8 mouse cellular contexts compared by ENCODE assay signal in the genomic region with DNA sequence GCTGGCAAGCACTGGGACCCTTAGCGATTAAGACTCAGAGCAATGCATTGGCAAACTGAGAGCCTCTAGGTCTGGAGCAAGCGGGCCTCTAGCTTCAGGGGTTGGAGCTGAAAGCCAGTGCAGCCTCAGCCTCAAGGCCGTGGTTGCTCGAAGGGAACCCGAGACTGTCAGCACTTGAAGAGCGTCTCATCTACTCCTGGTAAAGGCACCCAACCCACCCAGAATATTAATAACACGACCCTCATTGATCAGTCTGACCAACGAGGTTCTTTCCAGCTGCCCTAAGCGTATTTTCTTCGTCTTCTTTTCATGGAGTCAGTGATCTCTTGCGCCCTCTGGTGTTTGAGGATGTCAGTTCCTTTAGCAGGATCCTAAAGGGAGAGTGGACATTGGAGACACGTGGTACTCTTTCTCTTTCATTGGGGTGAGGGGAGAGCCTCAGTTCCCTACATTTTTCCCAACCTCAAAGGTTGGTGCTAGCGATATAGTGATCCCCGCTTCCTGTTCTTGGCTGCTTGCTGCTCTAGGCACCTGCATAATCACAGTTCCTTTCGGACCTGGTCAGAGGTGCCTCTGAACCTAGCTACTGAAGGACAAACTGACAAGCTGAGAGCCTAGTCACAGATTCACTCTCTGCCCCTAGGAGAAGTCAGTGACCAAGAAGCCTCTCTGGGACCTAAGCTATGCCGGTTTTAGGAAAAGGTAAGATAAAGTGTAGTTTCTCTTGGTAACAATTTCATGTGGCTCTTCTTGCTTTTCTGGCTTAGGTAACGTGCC.
DNase-seq lines count a peak whose midpoint lies in the region; ATAC-seq lines count a peak whose summit lies in the region.

No protein-coding gene starts in this region.

- no peaks in the 10 kb centered on the region for H3K9me3 ChIP-seq in forebrain, embryonic 11.5 days (ENCODE audit: control insufficient read depth, low read length)
- no peaks in the 10 kb centered on the region for H3K9me3 ChIP-seq in liver, embryonic 15.5 days (replicated peaks)
- H3K9me3 ChIP-seq in neural tube, embryonic 13.5 days: no peaks in the 10 kb centered on the region

- no peak overlapping the region for H3K4me3 ChIP-seq in forebrain, embryonic 11.5 days (ENCODE audit: low read depth, low read length)
- no peak overlapping the region for H3K4me3 ChIP-seq in liver, embryonic 15.5 days (replicated peaks)
- peak overlapping the region; percentile 12; the same call in 1 of the 2 replicates for H3K4me3 ChIP-seq in neural tube, embryonic 13.5 days

- no peaks in the 10 kb centered on the region for H3K36me3 ChIP-seq in forebrain, embryonic 11.5 days (ENCODE audit: control insufficient read depth, insufficient read depth, low read length)
- H3K36me3 ChIP-seq in liver, embryonic 15.5 days (replicated peaks): no peaks in the 10 kb centered on the region
- H3K36me3 ChIP-seq in neural tube, embryonic 13.5 days: no peaks in the 10 kb centered on the region

- H3K4me1 ChIP-seq in forebrain, embryonic 11.5 days (replicated peaks; ENCODE audit: control insufficient read depth, insufficient read depth, low read length): no peaks in the 10 kb centered on the region
- H3K4me1 ChIP-seq in liver, embryonic 15.5 days (replicated peaks): no peaks in the 10 kb centered on the region
- no peaks in the 10 kb centered on the region for H3K4me1 ChIP-seq in neural tube, embryonic 13.5 days (replicated peaks)

- ATAC-seq in forebrain, embryonic 11.5 days (replicated peaks; ENCODE audit: low FRiP score): peak; percentile 85
- ATAC-seq in liver, embryonic 15.5 days (ENCODE audit: insufficient read depth): no peak; the same call in 1 of the 2 replicates
- peak; percentile 88 for ATAC-seq in neural tube, embryonic 13.5 days (ENCODE audit: low read depth)

- H3K27ac ChIP-seq in forebrain, embryonic 11.5 days (ENCODE audit: low read depth, low read length): no peak overlapping the region
- no peak overlapping the region for H3K27ac ChIP-seq in liver, embryonic 15.5 days (replicated peaks)
- no peak overlapping the region for H3K27ac ChIP-seq in neural tube, embryonic 13.5 days (replicated peaks)

- H3K9ac ChIP-seq in forebrain, embryonic 11.5 days (ENCODE audit: low read length): no peak overlapping the region
- no peak overlapping the region for H3K9ac ChIP-seq in liver, embryonic 15.5 days
- H3K9ac ChIP-seq in neural tube, embryonic 13.5 days: peak overlapping the region; percentile 31; the same call in 1 of the 2 replicates

- H3K27me3 ChIP-seq in forebrain, embryonic 11.5 days (ENCODE audit: control insufficient read depth, insufficient read depth, low read length): no peaks in the 10 kb centered on the region
- H3K27me3 ChIP-seq in liver, embryonic 15.5 days: no peaks in the 10 kb centered on the region
- H3K27me3 ChIP-seq in neural tube, embryonic 13.5 days: no peaks in the 10 kb centered on the region

- 0 out of 2 replicates have a peak overlapping the region, but pooled peaks have one; percentile 11 for H3K4me2 ChIP-seq in forebrain, embryonic 11.5 days (ENCODE audit: low read depth, low read length, severe bottlenecking)
- peak overlapping the region; percentile 27; the same call in 1 of the 2 replicates for H3K4me2 ChIP-seq in liver, embryonic 15.5 days
- peak overlapping the region; percentile 44 for H3K4me2 ChIP-seq in neural tube, embryonic 13.5 days

- peak; percentile 83 for DNase-seq in ES-CJ7 (ENCODE audit: low read depth, low spot score)
- peak; percentile 34 for DNase-seq in c-Kit-negative CD71-positive TER-119-positive erythroid progenitor cells, embryonic 14.5 days (ENCODE audit: low read depth, low spot score)
- DNase-seq in forebrain, embryonic 11.5 days (ENCODE audit: low spot score): peak; percentile 76
- peak; percentile 83 for DNase-seq in heart, postnatal 4 days
- DNase-seq in layer of hippocampus, adult 11-12 months (ENCODE audit: low spot score): peak; percentile 79
- peak; percentile 45 for DNase-seq in testis, postnatal 14 days (ENCODE audit: low spot score)

- WGBS in forebrain, embryonic 11.5 days: 32% methylated on average over 17 of the region's 17 CpGs
- WGBS in liver, embryonic 15.5 days (ENCODE audit: insufficient replicate concordance): 26% methylated on average over 17 of the region's 17 CpGs
- 29% methylated on average over 17 of the region's 17 CpGs for WGBS in neural tube, embryonic 13.5 days
